Mouse (Mus musculus) T-cell, adult 2 months (primary cell): Measurements from ENCODE around the gene Cacul1.
A peak's percentile ranks its signal among the peaks of the same experiment; 100 is the strongest.
"Not testable (repeated sequence)": the region's sequence is repeated elsewhere in the genome, so short reads cannot be mapped to it uniquely, and the experiment has no call there.

ENCODE experiments used
- DNase-seq: peaks from one replicate; pipeline ENCODE4 v3.0.0; 2022; ENCODE audit warnings: low spot score

Gene Cacul1

DNA sequence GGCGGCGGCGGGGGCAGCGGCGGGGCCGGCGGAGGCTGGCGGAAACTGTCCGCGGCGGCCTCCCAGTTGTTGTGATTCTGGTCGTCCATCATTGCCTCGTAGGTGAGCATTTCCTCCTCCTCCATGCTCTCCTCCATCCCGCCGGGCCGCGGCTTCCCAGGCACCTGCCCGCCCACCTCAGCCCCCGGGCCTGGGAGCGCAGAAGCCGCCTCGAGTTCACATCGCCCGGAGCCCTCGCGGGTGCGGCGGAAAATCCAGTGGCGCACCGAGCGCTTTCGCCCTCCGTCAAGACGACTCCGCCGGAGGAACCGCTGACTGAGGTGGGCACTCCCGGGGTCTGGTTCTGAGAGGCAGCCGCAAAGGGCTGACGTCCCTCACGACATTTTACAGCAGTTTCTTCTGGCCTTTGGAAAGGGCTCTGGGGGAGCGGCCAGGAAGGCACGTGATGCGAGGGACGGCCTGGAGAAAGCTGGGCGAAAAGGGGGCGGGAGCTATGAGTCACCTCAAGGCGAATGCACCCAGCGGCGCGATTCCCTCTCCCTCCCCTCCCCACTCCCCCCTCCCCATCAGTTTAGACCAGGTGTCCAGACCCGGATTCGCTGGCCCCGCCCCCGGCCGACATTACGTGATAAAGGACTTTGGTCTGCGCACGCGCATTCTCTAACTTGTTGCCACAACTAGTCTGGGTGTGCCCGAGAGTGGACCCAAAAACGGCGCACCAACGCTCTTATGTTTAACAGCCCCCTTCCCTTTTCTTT, at the start of gene Cacul1:
Gene Cacul1 (minus strand): TSS at position 444 of the 758 bp plus-strand sequence.
- peak; percentile 92 for DNase-seq

DNA sequence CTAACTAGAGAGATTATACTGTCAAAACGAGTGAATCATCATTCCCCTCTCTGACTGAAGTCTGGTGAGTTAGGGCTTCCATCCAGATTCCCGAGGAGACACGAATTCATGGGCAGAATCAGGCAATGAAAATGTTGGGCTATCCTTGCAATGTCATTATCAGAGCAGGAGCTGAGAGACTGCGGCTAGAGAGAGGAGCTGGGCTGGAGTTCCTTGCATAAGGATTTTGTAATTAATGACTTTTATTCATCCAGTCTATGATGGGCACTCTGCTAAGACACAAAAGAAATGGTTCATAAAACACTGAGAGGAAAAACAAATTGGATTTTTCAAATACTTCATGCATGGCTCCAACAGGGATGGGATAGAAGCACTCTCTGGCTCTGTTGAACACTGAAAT, 38.6 kb upstream of the Cacul1 start:
- no peak for DNase-seq

DNA sequence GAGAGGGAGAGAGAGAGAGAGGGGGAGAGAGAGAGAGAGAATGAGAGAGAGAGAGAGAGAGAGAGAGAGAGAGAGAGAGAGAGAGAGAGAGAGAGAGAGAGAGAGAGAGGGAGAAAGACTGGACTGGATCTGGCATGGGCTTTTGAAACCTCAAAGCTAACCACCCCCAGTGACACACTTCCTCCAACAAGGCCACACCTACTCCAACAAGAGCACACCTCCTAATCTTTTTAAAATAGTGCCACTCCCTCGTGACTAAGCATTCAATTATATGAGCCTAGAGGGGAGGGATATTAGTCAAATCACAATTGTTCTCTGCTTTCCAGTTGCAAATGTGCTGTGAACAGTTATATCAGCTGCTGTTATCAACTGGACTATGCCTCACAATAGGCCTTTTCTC, 36.2 kb upstream of the Cacul1 start:
- no peak for DNase-seq

GRCm38 (mm10) chr19:60615470-60616200, 34.8 kb upstream of the Cacul1 start:
- no peak for DNase-seq

GRCm38 (mm10) chr19:60611525-60612215, 30.8 kb upstream of the Cacul1 start:
- DNase-seq = no peak

- DNase-seq = peak; percentile 10
Observed at GRCm38 (mm10) chr19:60608766-60609165, 27.9 kb upstream of the Cacul1 start.

DNA sequence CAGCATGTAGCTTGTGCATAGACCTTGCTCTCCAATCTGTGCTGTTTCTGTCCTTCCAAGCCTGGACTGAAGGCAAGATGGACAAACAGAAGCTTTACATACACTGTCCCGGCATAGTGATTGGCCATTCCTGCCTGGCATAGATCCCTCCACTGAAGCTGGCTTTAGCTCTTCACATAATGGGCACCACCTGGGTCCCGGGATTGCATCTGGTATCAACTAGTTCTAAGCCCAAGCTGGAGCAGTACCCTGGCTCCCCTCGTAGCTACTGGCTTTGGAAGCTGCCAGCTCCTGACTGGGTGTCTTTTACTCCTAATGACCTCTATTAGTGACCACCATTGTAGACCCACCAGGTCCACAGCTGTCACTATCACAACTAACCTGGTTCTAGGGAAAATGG, 22.8 kb upstream of the Cacul1 start:
- no peak for DNase-seq

GRCm38 (mm10) chr19:60602066-60602465, 21.2 kb upstream of the Cacul1 start:
- DNase-seq = not testable (repeated sequence)

DNA sequence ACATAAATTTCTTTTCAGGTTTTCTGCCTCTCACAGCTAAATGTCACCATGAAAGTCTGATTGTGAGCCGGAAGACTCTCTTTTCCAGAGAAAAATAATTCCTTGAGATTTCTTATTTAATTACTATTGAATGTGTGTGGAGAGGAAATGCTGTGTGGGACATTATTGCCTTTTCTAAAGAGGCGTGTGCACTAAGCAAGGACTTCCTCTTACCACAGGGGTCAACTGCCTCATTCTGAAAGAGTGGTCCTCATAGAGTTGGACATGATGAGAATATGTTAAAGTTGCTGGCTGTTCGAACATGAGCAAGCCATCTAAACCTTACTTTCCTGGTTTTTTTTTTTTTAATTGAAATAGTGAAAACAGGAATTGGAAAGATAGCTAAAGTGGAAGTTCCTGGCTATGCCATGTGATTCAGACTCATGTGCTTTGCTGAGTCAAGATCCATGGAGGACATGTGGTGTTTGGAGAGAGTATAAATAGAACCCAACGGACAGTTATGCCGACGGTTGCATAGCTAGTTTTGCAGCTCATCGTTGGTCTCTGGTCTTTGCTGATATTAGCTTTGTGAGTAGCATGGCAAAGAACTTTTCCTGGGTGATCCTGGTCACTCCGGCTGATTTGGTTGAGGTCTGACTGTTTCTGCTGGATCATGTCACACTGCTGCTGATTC, 17.3 kb upstream of the Cacul1 start:
- DNase-seq = no peak

GRCm38 (mm10) chr19:60589646-60590045, 8.8 kb upstream of the Cacul1 start:
- no peak for DNase-seq

DNA sequence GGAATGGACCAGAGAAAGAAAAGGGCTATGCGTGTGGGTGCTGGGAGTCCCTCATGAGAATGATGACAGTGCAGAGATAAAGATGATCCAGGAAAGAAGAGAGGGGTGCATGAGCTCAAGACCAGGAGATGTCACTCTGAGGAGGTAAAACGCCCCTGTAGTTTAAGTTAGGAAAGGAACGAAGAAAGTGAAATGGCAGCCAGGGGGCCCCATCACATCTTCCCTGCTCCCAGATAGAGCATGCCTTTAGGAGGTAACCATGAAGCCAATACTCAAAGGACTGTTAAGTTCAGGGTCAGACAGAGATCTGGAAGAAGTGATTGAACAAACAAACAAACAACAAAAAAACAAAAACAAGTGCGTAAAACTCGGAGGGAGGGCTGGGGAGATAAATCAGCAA, 5.8 kb upstream of the Cacul1 start:
- DNase-seq = no peak

DNA sequence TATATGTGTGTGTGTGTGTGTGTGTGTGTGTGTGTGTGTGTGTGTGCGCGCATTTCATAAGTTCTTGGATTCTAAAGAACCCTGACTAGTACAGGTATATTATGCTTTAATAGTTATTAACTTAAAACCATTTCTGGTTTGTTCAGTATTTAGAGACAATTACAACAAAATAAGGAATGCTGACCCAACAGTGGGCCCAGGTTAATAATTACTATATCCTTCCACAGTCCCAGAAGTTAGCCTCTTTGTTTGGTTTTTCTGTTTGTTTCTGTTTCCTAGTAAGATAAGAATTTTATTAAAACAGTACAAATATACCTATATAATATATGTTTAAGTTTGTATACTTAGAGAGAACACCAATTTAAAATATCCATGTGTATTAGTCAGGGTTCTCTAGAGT, 2.4 kb upstream of the Cacul1 start:
- no peak for DNase-seq

- no peak for DNase-seq
Observed at GRCm38 (mm10) chr19:60581377-60582290, 809 bp upstream of the Cacul1 start.

GRCm38 (mm10) chr19:60579771-60580581, 849 bp downstream of the Cacul1 start:
- DNase-seq = peak; percentile 40

DNA sequence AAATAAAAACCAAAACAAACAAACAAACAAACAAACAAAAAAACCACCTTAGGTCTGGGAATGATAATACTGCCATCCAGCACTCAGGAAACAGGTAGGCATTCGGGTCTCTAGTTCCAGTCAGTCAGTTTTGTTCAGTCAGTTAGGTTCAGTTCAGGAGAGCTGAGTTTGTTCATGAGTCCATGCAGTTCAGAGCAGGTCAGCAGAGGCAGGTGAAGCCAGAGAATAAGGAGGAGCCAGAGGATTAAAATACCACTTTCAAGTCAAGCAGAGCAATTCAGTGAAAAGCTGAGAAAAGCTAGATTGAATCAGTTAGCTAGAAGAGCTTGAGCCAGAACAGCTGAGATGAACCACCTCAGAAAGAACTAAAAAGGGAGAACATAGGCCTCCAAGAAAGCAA, 4.1 kb downstream of the Cacul1 start:
- no peak for DNase-seq

- no peak for DNase-seq
Observed at GRCm38 (mm10) chr19:60560497-60560896, 20.3 kb downstream of the Cacul1 start.

GRCm38 (mm10) chr19:60554866-60555438, 25.9 kb downstream of the Cacul1 start:
- DNase-seq = no peak

DNA sequence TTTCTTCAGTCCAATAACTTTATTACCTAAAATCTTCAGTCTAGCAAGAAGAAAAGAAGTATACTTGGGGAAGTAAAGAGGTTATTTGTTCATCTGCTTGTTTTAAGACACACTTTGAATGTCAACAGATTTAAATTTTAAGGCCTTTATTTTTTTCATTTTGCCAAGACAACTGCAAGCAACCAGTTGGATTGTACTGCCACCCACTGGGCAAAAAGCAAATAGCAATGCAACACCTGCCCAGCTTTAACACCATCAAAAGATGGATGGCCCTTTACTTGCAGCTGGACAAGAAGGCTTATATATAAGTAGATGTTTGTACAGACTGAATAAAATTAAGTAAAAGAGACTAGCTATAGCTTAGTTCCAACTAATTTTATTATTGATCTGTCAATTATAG, 27.3 kb downstream of the Cacul1 start:
- peak; percentile 37 for DNase-seq

DNA sequence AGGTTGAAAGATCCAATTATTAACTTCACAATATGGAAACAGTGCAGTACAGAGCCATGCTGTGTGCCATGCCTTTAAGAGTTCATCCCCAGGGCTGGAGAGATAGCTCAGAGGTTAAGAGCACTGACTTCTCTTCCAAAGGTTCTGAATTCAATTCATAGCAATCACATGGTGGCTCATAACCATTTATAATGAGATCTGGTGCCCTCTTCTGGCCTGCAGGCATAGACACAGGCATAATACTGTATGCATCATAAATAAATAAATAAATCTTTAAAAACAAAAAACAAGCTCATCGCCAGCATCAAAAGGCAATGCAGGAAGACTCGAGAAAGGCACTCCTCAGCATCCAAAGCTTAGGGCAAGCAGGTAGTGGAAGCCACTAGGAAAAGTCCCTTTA, 37.5 kb downstream of the Cacul1 start:
- DNase-seq = no peak

- no peak for DNase-seq
Observed at GRCm38 (mm10) chr19:60531897-60532296, 48.9 kb downstream of the Cacul1 start.
